Mouse (Mus musculus) thymus, adult 2 months (tissue): ENCODE measurements at regions not wholly inside any gene's neighbourhood (a gene's known extent, or its start where the extent isn't known, plus 50 kb on each side); places are given as distances from the start of the nearest gene placed in this dataset.
A peak's percentile ranks its signal among the peaks of the same experiment; 100 is the strongest.

Source experiments
- DNase-seq: peaks from one replicate; pipeline ENCODE4 v3.0.0; 2021
- H3K27ac ChIP-seq: fragments of 200-500 bp; 2 replicates; pipeline ENCODE4 v1.5.1; 2012; ENCODE audit warnings: low read length, control low read depth; ENCODE audit not compliant: control insufficient read depth, insufficient read depth
- H3K27me3 ChIP-seq: fragments of 200-500 bp; 2 replicates; pipeline ENCODE4 v1.6.1; 2012; ENCODE audit warnings: mild to moderate bottlenecking, low read length, moderate library complexity, mixed read lengths; ENCODE audit not compliant: control insufficient read depth, insufficient read depth
- H3K36me3 ChIP-seq: fragments of 200-500 bp; 2 replicates; pipeline ENCODE4 v1.6.1; 2012; ENCODE audit warnings: mild to moderate bottlenecking, low read length, moderate library complexity; ENCODE audit not compliant: control insufficient read depth, insufficient read depth
- H3K4me1 ChIP-seq: fragments of 200-500 bp; replicated peaks from 2 replicates; pipeline ENCODE4 v1.6.1; 2012; ENCODE audit warnings: low read length; ENCODE audit not compliant: control insufficient read depth, insufficient read depth
- H3K4me3 ChIP-seq: fragments of 200-500 bp; 2 replicates; pipeline ENCODE4 v1.5.1; 2012; ENCODE audit warnings: mild to moderate bottlenecking, low read length, control low read depth, moderate library complexity; ENCODE audit not compliant: control insufficient read depth, insufficient read depth
- CTCF ChIP-seq: fragments of 200-500 bp; IDR thresholded peaks from 2 replicates; pipeline ENCODE4 v1.5.1; 2012; ENCODE audit warnings: mild to moderate bottlenecking, control low read depth, low read length, moderate library complexity, borderline replicate concordance; ENCODE audit not compliant: control insufficient read depth, poor library complexity, insufficient read depth; ENCODE audit errors: extremely low read depth
- POLR2A ChIP-seq: fragments of 200-500 bp; IDR thresholded peaks from 2 replicates; pipeline ENCODE4 v1.6.1; 2012; ENCODE audit warnings: mild to moderate bottlenecking, low read length, control low read depth, moderate library complexity; ENCODE audit not compliant: control insufficient read depth, poor library complexity, insufficient read depth; ENCODE audit errors: extremely low read depth
- WGBS: fragments of 180-500 bp; shearing (Covaris S2); methylation state at CpG from one replicate; pipeline ENCODE4 v1.1.7; 2018; 5-methylcytosine and 5-hydroxymethylcytosine counted together

GRCm38 (mm10) chr12:107779306-107780057 lies 223.9 kb downstream of the Bcl11b start:
- Histone ChIP-seq H3K4me3 (no peak overlapping the region), H3K27ac (peak overlapping the region; percentile 97), H3K36me3 (no peaks in the 10 kb centered on the region), H3K27me3 (no peaks in the 10 kb centered on the region), H3K4me1 (peaks cover 56% of the 10 kb centered on the region)
- whole genome bisulfite sequencing: 19% methylated on average over 13 of the region's 13 CpGs
- TF ChIP-seq CTCF: peak; percentile 23; the same call in 1 of the 2 replicates
- no peak for TF ChIP-seq POLR2A
- DNase-seq: peak; percentile 66

- Histone ChIP-seq H3K27me3 (no peaks in the 10 kb centered on the region), H3K36me3 (no peaks in the 10 kb centered on the region), H3K4me3 (no peak overlapping the region), H3K4me1 (peaks cover 77% of the 10 kb centered on the region), H3K27ac (peak overlapping the region; percentile 70)
- peak; percentile 56 for DNase-seq
- TF ChIP-seq POLR2A (no peak), CTCF (no peak)
- 16% methylated on average over 3 of the region's 3 CpGs for WGBS
These were observed 221.3 kb downstream of the Bcl11b start for GRCm38 (mm10) chr12:107782147-107782546.

GRCm38 (mm10) chr12:107783831-107784230 lies 219.6 kb downstream of the Bcl11b start:
- TF ChIP-seq POLR2A: no peak
- no peak for TF ChIP-seq CTCF
- 36% methylated on average over 7 of the region's 7 CpGs for WGBS
- H3K4me3 ChIP-seq: no peak overlapping the region
- no peaks in the 10 kb centered on the region for H3K27me3 ChIP-seq
- peak overlapping the region; percentile 80 for H3K27ac ChIP-seq
- H3K36me3 ChIP-seq: no peaks in the 10 kb centered on the region
- peak; percentile 49 for DNase-seq
- peaks cover 68% of the 10 kb centered on the region for H3K4me1 ChIP-seq

- Histone ChIP-seq H3K4me3 (no peak overlapping the region), H3K27me3 (no peaks in the 10 kb centered on the region), H3K27ac (no peak overlapping the region), H3K36me3 (no peaks in the 10 kb centered on the region), H3K4me1 (peaks cover 21% of the 10 kb centered on the region)
- no peak for DNase-seq
- no peak for TF ChIP-seq CTCF
- TF ChIP-seq POLR2A: no peak
- WGBS: 74% methylated on average over 6 of the region's 6 CpGs
These were observed 213.6 kb downstream of the Bcl11b start for GRCm38 (mm10) chr12:107789818-107790217.

GRCm38 (mm10) chr12:107800296-107800695 lies 203.1 kb downstream of the Bcl11b start:
- WGBS: 39% methylated on average over 5 of the region's 5 CpGs
- H3K4me3 ChIP-seq: no peak overlapping the region
- no peaks in the 10 kb centered on the region for H3K27me3 ChIP-seq
- DNase-seq: no peak
- peaks cover 29% of the 10 kb centered on the region for H3K4me1 ChIP-seq
- H3K27ac ChIP-seq: no peak overlapping the region
- H3K36me3 ChIP-seq: no peaks in the 10 kb centered on the region
- no peak for TF ChIP-seq CTCF
- TF ChIP-seq POLR2A: no peak

- WGBS: 54% methylated on average over 11 of the region's 11 CpGs
- no peaks in the 10 kb centered on the region for H3K27me3 ChIP-seq
- no peak for DNase-seq
- H3K4me1 ChIP-seq: peaks cover 14% of the 10 kb centered on the region
- H3K27ac ChIP-seq: no peak overlapping the region
- no peak overlapping the region for H3K4me3 ChIP-seq
- TF ChIP-seq CTCF (no peak), POLR2A (no peak)
- no peaks in the 10 kb centered on the region for H3K36me3 ChIP-seq
These were observed 195.8 kb downstream of the Bcl11b start for GRCm38 (mm10) chr12:107807634-107808033.
